Mouse (Mus musculus) lung, embryonic 15.5 days (tissue): ENCODE measurements at regions not wholly inside any gene's neighbourhood (a gene's known extent, or its start where the extent isn't known, plus 50 kb on each side); places are given as distances from the start of the nearest gene placed in this dataset.

Experiments
- ATAC-seq: fragments of 200-750 bp; cut with Nextera tagmentation; 2 replicates; pipeline ENCODE4 v1.8.0; 2017; ENCODE audit warnings: moderate number of reproducible peaks, borderline replicate concordance; ENCODE audit not compliant: low FRiP score, low TSS enrichment; ENCODE audit errors: extremely low read depth
- H3K27ac ChIP-seq: fragments of 300-500 bp; sonication (generic); 2 replicates; pipeline ENCODE4 v1.5.1; 2015; ENCODE audit warnings: moderate library complexity, mild to moderate bottlenecking, inconsistent platforms
- H3K27me3 ChIP-seq: fragments of 300-500 bp; sonication (generic); 2 replicates; pipeline ENCODE4 v1.6.1; 2015; ENCODE audit warnings: inconsistent platforms
- H3K36me3 ChIP-seq: fragments of 300-500 bp; sonication (generic); 2 replicates; pipeline ENCODE4 v1.6.1; 2015; ENCODE audit warnings: inconsistent platforms
- H3K4me1 ChIP-seq: fragments of 300-500 bp; sonication (generic); 2 replicates; pipeline ENCODE4 v1.6.1; 2015; ENCODE audit warnings: inconsistent platforms
- H3K4me2 ChIP-seq: fragments of 300-500 bp; sonication (generic); 2 replicates; pipeline ENCODE4 v1.6.1; 2015; ENCODE audit warnings: inconsistent platforms, mild to moderate bottlenecking, moderate library complexity
- H3K4me3 ChIP-seq: fragments of 300-500 bp; sonication (generic); 2 replicates; pipeline ENCODE4 v1.5.1; 2015; ENCODE audit warnings: mild to moderate bottlenecking, inconsistent platforms
- H3K9ac ChIP-seq: fragments of 300-500 bp; sonication (generic); 2 replicates; pipeline ENCODE4 v1.6.1; 2015; ENCODE audit warnings: inconsistent platforms
- H3K9me3 ChIP-seq: fragments of 300-500 bp; sonication (generic); 2 replicates; pipeline ENCODE4 v1.6.1; 2016; ENCODE audit warnings: inconsistent platforms
- WGBS: fragments of 180-500 bp; shearing (Covaris S2); methylation state at CpG from one replicate; pipeline ENCODE4 v1.1.7; 2015; 5-methylcytosine and 5-hydroxymethylcytosine counted together

DNA sequence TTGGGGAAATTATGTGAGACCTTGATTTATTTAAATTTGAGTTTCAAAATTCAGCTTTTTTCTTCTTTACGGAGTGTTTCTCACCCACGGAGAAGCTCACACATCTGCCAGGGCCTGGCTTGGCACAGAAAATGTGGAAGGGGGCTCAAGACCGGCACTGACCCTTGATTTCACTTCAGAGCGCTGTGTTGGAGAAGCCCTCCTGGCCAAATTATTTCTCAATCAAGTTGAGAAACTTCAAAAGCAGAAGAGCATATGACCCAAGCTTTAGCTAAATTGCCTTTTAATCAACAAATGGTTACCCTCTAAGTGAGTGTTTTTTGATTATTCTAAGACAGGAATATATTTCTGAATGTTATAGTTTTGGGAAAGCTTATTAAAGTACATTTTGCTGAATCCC lies 197.2 kb upstream of the Rgmb start:
- Histone ChIP-seq H3K27me3 (no peaks in the 10 kb centered on the region), H3K36me3 (no peaks in the 10 kb centered on the region), H3K9ac (no peak overlapping the region), H3K4me3 (no peak overlapping the region), H3K4me2 (no peak overlapping the region), H3K27ac (no peak overlapping the region), H3K4me1 (no peaks in the 10 kb centered on the region), H3K9me3 (no peaks in the 10 kb centered on the region)
- 41% methylated on average over 4 of the region's 4 CpGs for WGBS
- ATAC-seq: peak; percentile 65; the same call in 1 of the 2 replicates

DNA sequence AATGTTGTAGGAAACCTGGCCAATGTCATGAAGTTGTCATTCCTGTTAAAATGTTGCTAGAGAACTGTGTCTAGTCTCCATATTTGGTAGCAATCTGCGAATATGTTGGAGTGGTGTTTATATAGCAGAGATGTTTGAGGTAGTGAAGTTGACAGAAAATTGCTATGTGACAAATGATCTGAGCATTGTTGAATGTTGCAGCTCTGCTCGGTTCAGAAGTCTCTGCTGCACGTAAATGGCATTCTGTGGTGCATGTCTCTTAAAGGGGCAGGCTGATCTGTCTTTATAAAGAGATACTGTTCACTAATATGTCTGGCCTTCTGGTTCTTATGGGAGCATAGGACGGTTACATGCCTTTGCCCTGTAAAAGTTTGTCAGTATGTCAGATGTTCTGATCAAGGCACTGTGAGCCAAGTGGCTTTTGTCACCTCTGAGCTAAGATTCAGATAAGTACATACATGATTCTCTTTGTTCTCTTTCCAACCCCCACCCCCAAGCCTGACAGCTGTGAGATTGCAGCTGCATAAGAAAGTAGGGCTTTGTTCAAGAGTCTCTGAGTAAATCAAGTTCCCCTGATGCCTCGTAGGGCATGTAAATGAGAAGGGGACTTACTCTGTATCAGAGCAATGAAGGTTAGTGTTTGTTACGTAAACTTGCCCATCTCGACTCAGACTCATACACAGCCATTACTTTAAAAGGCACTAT lies 174.2 kb upstream of the Rgmb start:
- 16% methylated on average over 7 of the region's 7 CpGs for WGBS
- no peaks in the 10 kb centered on the region for H3K36me3 ChIP-seq
- H3K9ac ChIP-seq: no peak overlapping the region
- ATAC-seq: peak; percentile 86
- no peak overlapping the region for H3K4me3 ChIP-seq
- H3K4me2 ChIP-seq: no peak overlapping the region
- peak overlapping the region; percentile 45 for H3K27ac ChIP-seq
- no peaks in the 10 kb centered on the region for H3K27me3 ChIP-seq
- H3K9me3 ChIP-seq: no peaks in the 10 kb centered on the region
- H3K4me1 ChIP-seq: peaks cover 9% of the 10 kb centered on the region; the same call in 1 of the 2 replicates

DNA sequence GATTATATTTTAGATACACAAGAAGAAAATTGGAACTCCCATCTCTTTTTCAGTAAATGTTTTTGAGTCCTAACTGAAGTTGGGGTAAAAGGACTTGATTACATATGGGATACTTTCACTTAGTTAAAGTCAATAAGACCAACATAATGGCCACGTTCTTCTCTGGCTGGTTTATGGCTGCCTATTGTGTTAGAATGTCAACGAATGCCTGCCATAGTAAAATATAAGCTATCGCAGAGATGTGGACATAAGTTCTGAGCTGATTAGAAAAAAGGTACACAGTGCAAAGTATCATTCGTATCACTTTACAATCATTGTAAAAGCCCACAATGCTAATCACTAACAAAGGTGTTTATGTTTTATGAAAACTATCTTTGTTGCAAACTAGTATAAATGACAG lies 173.2 kb upstream of the Rgmb start:
- ATAC-seq: no peak
- WGBS: 47% methylated on average over 4 of the region's 4 CpGs

DNA sequence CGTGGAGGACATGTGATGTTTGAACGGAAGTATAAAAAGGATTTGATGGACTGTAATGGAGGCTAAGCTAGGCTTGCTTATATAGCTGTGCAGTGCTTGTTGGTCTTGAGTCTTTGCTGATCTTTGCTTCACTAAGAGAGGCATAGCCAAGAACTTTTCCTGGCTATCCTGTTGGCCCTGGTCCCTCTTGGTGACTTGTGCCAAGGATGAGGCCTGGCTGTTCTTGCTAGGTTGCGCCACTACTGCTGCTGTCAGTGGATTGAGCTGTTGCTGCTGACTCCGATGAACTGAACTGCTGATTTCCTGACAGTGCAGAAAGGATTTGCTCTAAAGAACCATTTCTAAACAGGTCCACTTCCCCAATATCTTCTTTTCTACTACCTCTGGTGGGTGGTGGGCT lies 167.9 kb upstream of the Rgmb start:
- 84% methylated on average over 4 of the region's 4 CpGs for WGBS
- no peak overlapping the region for H3K4me3 ChIP-seq
- H3K27me3 ChIP-seq: no peaks in the 10 kb centered on the region
- ATAC-seq: no peak
- H3K4me1 ChIP-seq: peaks cover 4% of the 10 kb centered on the region
- no peak overlapping the region for H3K9ac ChIP-seq
- H3K36me3 ChIP-seq: no peaks in the 10 kb centered on the region
- no peak overlapping the region for H3K27ac ChIP-seq
- no peak overlapping the region for H3K4me2 ChIP-seq
- no peaks in the 10 kb centered on the region for H3K9me3 ChIP-seq

More for the DNA sequence above, 173.2 kb upstream of the Rgmb start:
- Histone ChIP-seq H3K36me3 (no peaks in the 10 kb centered on the region), H3K4me3 (no peak overlapping the region), H3K4me1 (peaks cover 9% of the 10 kb centered on the region; the same call in 1 of the 2 replicates), H3K27ac (no peak overlapping the region), H3K9ac (no peak overlapping the region), H3K9me3 (no peaks in the 10 kb centered on the region), H3K4me2 (no peak overlapping the region), H3K27me3 (no peaks in the 10 kb centered on the region)

DNA sequence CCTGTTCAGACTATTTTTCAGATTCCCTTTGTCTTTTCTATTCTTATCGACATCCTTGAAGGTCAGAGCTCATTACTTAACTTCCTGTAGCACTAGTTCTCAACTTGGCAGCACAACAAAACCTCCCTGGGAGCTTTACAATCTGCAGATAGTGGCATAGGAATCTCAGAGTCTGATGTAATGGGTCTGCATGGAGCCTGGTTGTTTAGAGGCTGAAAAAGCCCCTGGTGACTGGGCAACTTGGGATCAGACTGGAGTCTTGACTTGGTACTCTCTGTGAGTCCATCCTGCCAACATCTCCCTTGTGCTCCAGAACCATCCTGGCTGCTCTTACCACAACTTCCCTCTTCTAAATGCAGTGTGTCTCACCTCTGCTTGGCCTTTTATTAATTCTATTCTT lies 166.4 kb upstream of the Rgmb start:
- Histone ChIP-seq H3K9me3 (no peaks in the 10 kb centered on the region), H3K4me2 (no peak overlapping the region), H3K4me1 (peaks cover 8% of the 10 kb centered on the region), H3K4me3 (no peak overlapping the region), H3K9ac (no peak overlapping the region), H3K27me3 (no peaks in the 10 kb centered on the region), H3K27ac (no peak overlapping the region), H3K36me3 (no peaks in the 10 kb centered on the region)
- no peak for ATAC-seq
- 26% methylated on average over 1 of the region's 1 CpGs for WGBS

DNA sequence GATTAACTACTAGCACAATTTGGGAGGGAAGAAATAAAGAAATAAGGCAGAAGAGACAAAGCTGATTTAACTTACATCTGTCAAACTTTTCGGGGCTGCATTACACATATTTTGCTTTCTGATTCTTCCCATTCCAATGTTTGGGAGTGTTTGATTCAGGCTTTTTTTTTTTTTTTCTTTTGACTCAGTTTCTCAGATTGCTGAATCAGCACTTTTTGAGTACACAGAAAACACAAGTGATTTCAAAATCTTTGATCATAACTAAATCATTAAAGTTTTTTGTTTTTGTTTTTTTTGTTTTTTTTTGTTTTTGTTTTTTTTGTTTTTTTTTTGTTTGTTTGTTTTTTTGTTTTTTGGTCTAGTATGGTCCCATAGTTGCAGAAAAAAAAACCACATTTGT lies 164.7 kb upstream of the Rgmb start:
- peaks cover 8% of the 10 kb centered on the region for H3K4me1 ChIP-seq
- H3K27me3 ChIP-seq: no peaks in the 10 kb centered on the region
- no peak overlapping the region for H3K4me2 ChIP-seq
- ATAC-seq: no peak
- 79% methylated on average over 1 of the region's 1 CpGs for WGBS
- H3K27ac ChIP-seq: no peak overlapping the region
- no peaks in the 10 kb centered on the region for H3K36me3 ChIP-seq
- H3K4me3 ChIP-seq: no peak overlapping the region
- no peaks in the 10 kb centered on the region for H3K9me3 ChIP-seq
- no peak overlapping the region for H3K9ac ChIP-seq

DNA sequence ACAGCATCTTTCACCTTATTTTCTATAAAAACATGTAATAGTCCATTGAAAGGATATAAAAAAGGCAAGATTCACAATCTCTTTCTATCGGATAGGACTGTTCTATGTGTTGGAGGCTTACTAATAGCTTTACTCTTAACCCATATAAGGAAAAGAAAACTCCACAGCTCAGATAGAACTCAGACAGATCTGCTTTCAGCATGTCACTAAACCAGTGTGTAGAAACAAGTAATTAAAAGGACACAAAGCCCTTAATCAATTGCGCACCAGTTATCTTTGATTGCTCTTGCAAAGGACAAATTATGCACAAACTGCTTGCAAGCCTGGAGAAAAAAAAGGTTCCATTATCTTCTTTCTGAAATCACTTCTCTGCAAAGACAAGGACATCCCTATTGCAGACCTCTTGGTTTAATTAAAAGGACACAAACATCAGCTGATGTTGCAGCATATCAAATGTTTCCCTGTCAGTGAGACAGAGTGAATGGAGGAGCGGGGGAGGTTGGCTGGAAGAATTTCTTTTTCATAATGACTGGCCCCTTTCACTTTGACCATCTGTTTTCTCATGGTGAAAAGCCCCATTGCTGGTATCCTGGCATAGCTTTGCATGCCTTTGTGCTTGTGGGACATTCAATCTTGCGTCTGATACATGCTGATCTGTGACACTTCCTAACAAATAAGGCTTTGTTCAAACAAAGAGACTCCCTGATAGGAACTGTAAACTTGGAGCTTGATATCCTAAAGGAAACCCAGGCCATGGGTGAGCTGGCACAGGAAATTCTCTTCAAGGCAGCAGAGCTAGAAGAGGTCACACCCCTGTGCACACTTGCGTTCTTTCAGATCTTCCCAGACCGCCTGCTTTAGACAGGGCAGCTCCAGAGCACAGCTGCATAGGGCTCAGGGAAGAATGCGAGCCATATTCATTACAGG lies 162.8 kb upstream of the Rgmb start:
- H3K9me3 ChIP-seq: no peaks in the 10 kb centered on the region
- peaks cover 8% of the 10 kb centered on the region for H3K4me1 ChIP-seq
- H3K27ac ChIP-seq: no peak overlapping the region; the same call in 1 of the 2 replicates
- H3K27me3 ChIP-seq: no peaks in the 10 kb centered on the region
- H3K36me3 ChIP-seq: no peaks in the 10 kb centered on the region
- H3K4me2 ChIP-seq: no peak overlapping the region
- no peak overlapping the region for H3K9ac ChIP-seq
- H3K4me3 ChIP-seq: no peak overlapping the region
- peak; percentile 67; the same call in 1 of the 2 replicates for ATAC-seq
- 31% methylated on average over 7 of the region's 7 CpGs for WGBS

DNA sequence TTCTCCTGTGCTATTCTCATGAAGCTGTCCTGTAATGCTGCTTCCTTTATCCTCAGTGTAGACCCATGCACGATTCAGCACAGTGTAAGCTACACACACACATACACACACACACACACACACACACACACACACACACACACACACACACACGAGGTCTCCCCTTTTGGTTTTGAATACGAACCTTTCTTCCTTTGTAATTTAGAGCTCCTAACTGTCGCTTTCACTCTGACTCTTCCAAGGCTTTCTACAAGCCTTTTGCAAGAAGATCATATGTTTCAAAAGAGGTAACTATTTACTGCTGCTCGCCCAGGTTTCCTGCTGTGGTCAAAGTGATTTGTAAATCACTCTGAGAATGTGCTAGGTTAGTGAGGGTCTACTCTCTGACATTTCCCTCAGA lies 161.1 kb upstream of the Rgmb start:
- Histone ChIP-seq H3K9me3 (no peaks in the 10 kb centered on the region), H3K4me2 (no peak overlapping the region), H3K4me3 (no peak overlapping the region), H3K27ac (no peak overlapping the region), H3K4me1 (peaks cover 8% of the 10 kb centered on the region), H3K9ac (no peak overlapping the region), H3K27me3 (no peaks in the 10 kb centered on the region), H3K36me3 (no peaks in the 10 kb centered on the region)
- 76% methylated on average over 5 of the region's 5 CpGs for WGBS
- ATAC-seq: no peak

DNA sequence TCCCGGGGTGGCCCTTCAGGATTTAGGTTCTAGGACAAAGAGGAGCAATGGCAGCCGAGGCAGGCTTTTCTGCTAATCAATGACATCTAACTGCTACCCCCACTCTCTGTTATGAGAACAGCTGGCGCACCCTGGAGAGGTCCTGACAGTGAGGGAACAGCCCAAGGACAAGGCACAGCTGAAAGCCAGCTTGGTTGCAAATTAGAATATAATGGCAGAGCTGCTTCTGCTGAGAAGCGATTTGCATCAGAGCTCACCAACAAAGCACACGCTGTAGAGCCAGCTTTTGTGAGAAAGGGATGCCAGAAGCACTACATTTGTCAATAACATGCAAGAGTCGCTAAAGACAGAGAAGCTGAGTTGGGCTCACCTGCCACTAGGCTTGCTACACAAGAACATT lies 159.5 kb upstream of the Rgmb start:
- H3K4me2 ChIP-seq: no peak overlapping the region
- no peak overlapping the region for H3K4me3 ChIP-seq
- H3K27ac ChIP-seq: no peak overlapping the region
- H3K27me3 ChIP-seq: no peaks in the 10 kb centered on the region
- WGBS: 29% methylated on average over 6 of the region's 6 CpGs
- no peak overlapping the region for H3K9ac ChIP-seq
- H3K9me3 ChIP-seq: no peaks in the 10 kb centered on the region
- no peak for ATAC-seq
- no peaks in the 10 kb centered on the region for H3K36me3 ChIP-seq
- H3K4me1 ChIP-seq: peaks cover 8% of the 10 kb centered on the region

DNA sequence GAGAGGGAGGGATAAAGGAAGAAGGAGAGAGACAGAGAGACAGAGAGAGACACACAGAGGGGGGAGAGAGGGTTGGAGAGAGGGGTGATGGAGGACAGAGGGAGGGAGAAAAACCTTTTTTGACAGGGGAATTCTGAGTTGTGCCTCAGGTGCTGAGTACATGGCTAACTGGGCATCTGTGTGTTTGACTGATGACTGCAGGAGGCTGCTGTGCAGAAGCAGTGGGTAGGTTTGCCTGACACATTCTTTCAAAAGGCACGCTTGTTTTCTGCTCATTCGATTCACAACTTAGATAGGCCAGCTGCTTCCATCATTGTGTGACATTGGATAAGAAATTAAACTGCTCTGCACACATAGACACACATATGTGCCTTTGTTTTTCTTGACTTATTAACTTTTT lies 150.7 kb upstream of the Rgmb start:
- WGBS: 57% methylated on average over 2 of the region's 2 CpGs
- no peak for ATAC-seq
- Histone ChIP-seq H3K27ac (no peak overlapping the region), H3K4me1 (no peaks in the 10 kb centered on the region), H3K9me3 (no peaks in the 10 kb centered on the region), H3K4me2 (no peak overlapping the region), H3K27me3 (no peaks in the 10 kb centered on the region), H3K4me3 (no peak overlapping the region), H3K36me3 (no peaks in the 10 kb centered on the region), H3K9ac (no peak overlapping the region)

DNA sequence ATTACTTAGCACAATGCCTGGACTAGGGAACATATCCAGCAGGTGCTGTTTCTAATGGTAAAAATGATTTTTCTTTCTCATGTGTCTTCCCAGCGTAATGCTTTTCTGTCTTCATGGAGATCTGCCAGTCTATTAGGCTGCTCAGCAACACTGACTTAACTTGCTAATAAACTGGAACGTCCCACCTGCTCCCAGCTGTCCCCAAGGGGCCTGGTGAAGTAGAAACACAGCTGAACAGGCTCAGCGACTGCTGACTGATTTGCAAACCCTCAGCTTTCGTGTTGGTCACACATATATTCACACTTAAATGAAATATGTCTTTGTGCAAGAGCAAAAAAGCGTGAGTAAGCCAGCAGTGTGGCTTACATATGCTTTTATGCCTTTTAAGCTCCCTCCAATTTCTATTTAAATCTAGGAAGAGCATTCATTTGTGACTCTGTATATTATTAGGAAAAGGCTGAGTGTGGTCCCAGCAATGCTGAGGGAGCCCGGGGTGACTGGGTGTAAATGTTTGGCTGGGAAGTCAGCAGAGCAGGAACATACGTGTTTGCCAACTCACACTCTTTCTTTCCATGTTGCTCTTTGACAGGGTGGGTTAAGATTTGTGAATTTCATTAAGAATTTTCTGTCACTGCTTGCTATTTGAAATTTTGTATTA lies 146.7 kb upstream of the Rgmb start:
- no peak overlapping the region for H3K9ac ChIP-seq
- no peak overlapping the region for H3K4me2 ChIP-seq
- WGBS: 50% methylated on average over 7 of the region's 7 CpGs
- no peaks in the 10 kb centered on the region for H3K9me3 ChIP-seq
- no peak for ATAC-seq
- H3K27ac ChIP-seq: no peak overlapping the region
- H3K36me3 ChIP-seq: no peaks in the 10 kb centered on the region
- no peaks in the 10 kb centered on the region for H3K27me3 ChIP-seq
- no peaks in the 10 kb centered on the region for H3K4me1 ChIP-seq
- no peak overlapping the region for H3K4me3 ChIP-seq

DNA sequence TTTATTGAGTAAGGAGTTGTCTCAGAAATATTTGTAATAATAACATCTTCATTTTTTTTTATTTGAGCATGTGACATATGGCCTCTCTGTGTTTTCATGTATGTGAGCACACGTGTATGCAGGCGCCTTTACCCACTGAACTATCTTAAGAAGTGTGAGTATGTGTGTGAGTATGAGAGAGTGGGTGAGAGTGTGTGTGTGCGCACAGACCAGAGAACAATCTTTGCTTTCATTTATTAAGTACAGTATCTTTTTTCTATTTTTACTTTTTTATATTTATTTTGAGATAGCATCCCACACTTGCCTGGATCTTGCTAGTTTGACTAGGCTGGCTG lies 140.5 kb upstream of the Rgmb start:
- ATAC-seq: peak; percentile 44; the same call in 1 of the 2 replicates

More for the DNA sequence above, 140.5 kb upstream of the Rgmb start:
- Histone ChIP-seq H3K4me1 (peaks cover 4% of the 10 kb centered on the region; the same call in 1 of the 2 replicates), H3K36me3 (no peaks in the 10 kb centered on the region), H3K27ac (peak overlapping the region; percentile 18; the same call in 1 of the 2 replicates), H3K4me2 (no peak overlapping the region), H3K27me3 (no peaks in the 10 kb centered on the region), H3K4me3 (no peak overlapping the region), H3K9ac (no peak overlapping the region), H3K9me3 (no peaks in the 10 kb centered on the region)
- WGBS: 63% methylated on average over 3 of the region's 3 CpGs
